Mouse (Mus musculus) stomach, postnatal 0 days (tissue): ENCODE measurements around the gene Mei4.

ENCODE experiments used
- CTCF ChIP-seq: IDR thresholded peaks from 2 replicates; pipeline ENCODE4 v1.5.1; 2016; ENCODE audit warnings: antibody characterized with exemption, low read depth, mild to moderate bottlenecking, moderate library complexity
- EP300 ChIP-seq: optimal IDR thresholded peaks from 2 replicates; pipeline ENCODE3; 2016; ENCODE audit warnings: antibody characterized with exemption

GRCm38 (mm10) chr9:81966765-81967164, 103.3 kb downstream of the Mei4 start:
- TF ChIP-seq CTCF: no peak
- no peak for TF ChIP-seq EP300
